Mouse (Mus musculus) adrenal gland, adult (tissue): ENCODE measurements around the gene Faim2.
A peak's percentile ranks its signal among the peaks of the same experiment; 100 is the strongest.

Experiments used
- DNase-seq, 2 experiments: peaks; one replicate each; pipeline ENCODE4 v3.0.0; 2022 to 2023; ENCODE audit warnings: low spot score in 1 of 2; ENCODE audit not compliant: inconsistent age in 2 of 2

The Faim2 gene

GRCm38 (mm10) chr15:99527629-99528353 is at the start of gene Faim2:
Gene Faim2, minus strand, starts transcription at chr15:99528165.
- peak; percentile 23 to 47 for DNase-seq

- DNase-seq: no peak
These were observed 41.2 kb upstream of the Faim2 start for GRCm38 (mm10) chr15:99569123-99569522.

GRCm38 (mm10) chr15:99568682-99569081 is 40.7 kb upstream of the Faim2 start:
- DNase-seq: no peak

GRCm38 (mm10) chr15:99567371-99567770 is 39.4 kb upstream of the Faim2 start:
- DNase-seq: no peak

GRCm38 (mm10) chr15:99560246-99560645 is 32.3 kb upstream of the Faim2 start:
- no peak for DNase-seq

GRCm38 (mm10) chr15:99558947-99559346 is 31.0 kb upstream of the Faim2 start:
- DNase-seq: no peak

GRCm38 (mm10) chr15:99553767-99554166 is 25.8 kb upstream of the Faim2 start:
- peak in 1 of 2 experiments; percentile 34 for DNase-seq

- no peak for DNase-seq
These were observed 21.9 kb upstream of the Faim2 start for GRCm38 (mm10) chr15:99549901-99550300.

GRCm38 (mm10) chr15:99547732-99548131 is 19.8 kb upstream of the Faim2 start:
- DNase-seq: no peak

GRCm38 (mm10) chr15:99546596-99546995 is 18.6 kb upstream of the Faim2 start:
- no peak for DNase-seq

GRCm38 (mm10) chr15:99544047-99544446 is 16.1 kb upstream of the Faim2 start:
- DNase-seq: no peak

- no peak for DNase-seq
These were observed 11.9 kb upstream of the Faim2 start for GRCm38 (mm10) chr15:99539891-99540290.

- DNase-seq: peak in 1 of 2 experiments; percentile 49
These were observed 9.2 kb upstream of the Faim2 start for GRCm38 (mm10) chr15:99536889-99537862.

- no peak for DNase-seq
These were observed 4.1 kb upstream of the Faim2 start for GRCm38 (mm10) chr15:99532023-99532422.

GRCm38 (mm10) chr15:99531146-99531545 is 3.2 kb upstream of the Faim2 start:
- DNase-seq: no peak

GRCm38 (mm10) chr15:99526681-99527080 is 1.3 kb downstream of the Faim2 start:
- peak in 1 of 2 experiments; percentile 36 for DNase-seq

- no peak for DNase-seq
These were observed 7.7 kb downstream of the Faim2 start for GRCm38 (mm10) chr15:99520306-99520705.

GRCm38 (mm10) chr15:99519626-99520025 is 8.3 kb downstream of the Faim2 start:
- DNase-seq: no peak

GRCm38 (mm10) chr15:99517715-99518114 is 10.2 kb downstream of the Faim2 start:
- no peak for DNase-seq

- no peak for DNase-seq
These were observed 11.2 kb downstream of the Faim2 start for GRCm38 (mm10) chr15:99516715-99517114.

- no peak for DNase-seq
These were observed 16.0 kb downstream of the Faim2 start for GRCm38 (mm10) chr15:99511797-99512525.
